Comparison of ENCODE assay signal across 19 mouse cellular contexts in genomic region chr5:15549606-15550005, GRCm38 (mm10). TPM values are rescaled to one million over a fixed set of nuclear protein-coding genes. Genes with fewer than 3 reads are reported as not detected.
DNase-seq lines count a peak whose midpoint lies in the region; ATAC-seq and TF ChIP-seq lines count a peak whose summit lies in the region.
"Not testable (repeated sequence)": the region's sequence is repeated elsewhere in the genome, so short reads cannot be mapped to it uniquely, and the experiment has no call there.
"Had no signal": no experiment of that assay in that cellular context is flagged by ENCODE, and none has a peak within 500 bp of the region (broad histone marks: within the 10 kb centered on the region; RNA-seq: fewer than 3 reads in every experiment).

No protein-coding gene starts in this region.

- ATAC-seq in intestine, postnatal 0 days = not testable (repeated sequence)

- TF ChIP-seq CTCF in MEL (IDR thresholded peaks at IDR 0.05 in 2 of 3, conservative IDR thresholded peaks at IDR 0.05 in 1 of 3; ENCODE audit: control insufficient read depth in 1 of 3, insufficient read depth in 1 of 3, low read depth in 2 of 3, low read length in 3 of 3, poor library complexity in 1 of 3, severe bottlenecking in 1 of 3) = peak in 2 of 3 experiments; percentile 24 to 28; a peak in 2 of 6 replicates
- TF ChIP-seq CTCF in gastrocnemius, adult 2 months (IDR thresholded peaks at IDR 0.05) = 0 out of 2 replicates have a peak, but pooled peaks have one; percentile 26
- TF ChIP-seq CTCF in intestine, postnatal 0 days (IDR thresholded peaks at IDR 0.05; ENCODE audit: low read depth) = peak; percentile 61
- TF ChIP-seq CTCF in layer of hippocampus, adult 2 months (conservative IDR thresholded peaks at IDR 0.05) = peak; percentile 59

- not testable (repeated sequence) for H3K9ac ChIP-seq in MEL (ENCODE audit: control insufficient read depth, low read depth, low read length, poor library complexity, severe bottlenecking); intestine, postnatal 0 days (ENCODE audit: low read depth, low read length)

- TF ChIP-seq EP300 in MEL (IDR thresholded peaks at IDR 0.05; ENCODE audit: low read depth in 1 of 2, low read length in 2 of 2) = not testable (repeated sequence)

- not testable (repeated sequence) for H3K4me1 ChIP-seq in MEL (ENCODE audit: control insufficient read depth in 1 of 2, insufficient read depth in 2 of 2, low read length in 2 of 2); intestine, postnatal 0 days (replicated peaks; ENCODE audit: control insufficient read depth, insufficient read depth, low read length)

- 16% methylated on average over 3 of the region's 3 CpGs for WGBS in intestine, postnatal 0 days

- TF ChIP-seq RAD21 in MEL (IDR thresholded peaks at IDR 0.05; ENCODE audit: low read depth, low read length) = not testable (repeated sequence)

- not testable (repeated sequence) for H3K9me3 ChIP-seq in MEL (replicated peaks; ENCODE audit: insufficient read depth, low read length); intestine, postnatal 0 days (ENCODE audit: control insufficient read depth)

- H3K36me3 ChIP-seq in MEL (ENCODE audit: control insufficient read depth in 1 of 2, insufficient read depth in 2 of 2, low read length in 2 of 2); intestine, postnatal 0 days (ENCODE audit: control insufficient read depth, insufficient read depth): not testable (repeated sequence)

- not testable (repeated sequence) for H3K79me2 ChIP-seq in MEL (ENCODE audit: control insufficient read depth, insufficient read depth, low read length, poor library complexity)

- H3K4me2 ChIP-seq in intestine, postnatal 0 days (replicated peaks; ENCODE audit: low read depth) = not testable (repeated sequence)

- H3K27me3 ChIP-seq in MEL (ENCODE audit: control insufficient read depth in 1 of 2, insufficient read depth in 2 of 2, low read length in 2 of 2); intestine, postnatal 0 days (replicated peaks; ENCODE audit: control insufficient read depth, insufficient read depth, low read length): not testable (repeated sequence)

- peak; percentile 11 for DNase-seq in MEL (ENCODE audit: low read depth, low spot score)
- peak; percentile 15 to 30 for DNase-seq in cerebellum, postnatal 14 days
- not testable (repeated sequence) for DNase-seq in gastrocnemius, adult 2 months
- DNase-seq in layer of hippocampus, adult 2 months (ENCODE audit: low spot score in 2 of 2) = peak in 1 of 2 experiments; percentile 27
- peak; percentile 18 for DNase-seq in lung, postnatal 10 days
- DNase-seq in retina, postnatal 1 day = peak; percentile 24

- not testable (repeated sequence) for H3K27ac ChIP-seq in MEL (ENCODE audit: control insufficient read depth, low read depth, low read length); gastrocnemius, adult 2 months; intestine, postnatal 0 days (ENCODE audit: low read depth, low read length); layer of hippocampus, adult 2 months

- TF ChIP-seq POLR2A in MEL (IDR thresholded peaks at IDR 0.05; ENCODE audit: control insufficient read depth in 1 of 2, insufficient read depth in 1 of 2, low read depth in 1 of 2, low read length in 2 of 2, poor library complexity in 1 of 2) = not testable (repeated sequence)

- not testable (repeated sequence) for H3K4me3 ChIP-seq in MEL (ENCODE audit: control insufficient read depth in 1 of 2, insufficient read depth in 1 of 2, low read depth in 2 of 2, low read length in 2 of 2); gastrocnemius, adult 2 months; intestine, postnatal 0 days (ENCODE audit: low read depth, low read length); layer of hippocampus, adult 2 months

- intact Hi-C loops in gastrocnemius, adult 2 months (cut with DNase I) = not testable (repeated sequence)

TF ChIP-seq in MEL, 35 proteins besides CTCF, POLR2A, EP300 and RAD21:
- 0 out of 2 replicates have a peak, but pooled peaks have one; percentile 2 for TF ChIP-seq SMC3 (IDR thresholded peaks at IDR 0.05; ENCODE audit: low read depth, low read length)

RNA-seq across cellular contexts. Expression of gene Gm21190, which starts 20.6 kb away (rescaled TPM):
- not detected in 2 replicates for total RNA-seq in MEL (2012; rRNA removed)
- not detected for polyA plus RNA-seq in MEL (2012; ENCODE audit: insufficient read depth in 1 of 2, insufficient read length in 2 of 2, low read depth in 1 of 2, low replicate concordance in 2 of 2, missing spikeins in 1 of 2)
- total RNA-seq in gastrocnemius, adult 2 months (2021) = not detected
- not detected in 2 replicates for polyA plus RNA-seq in intestine, postnatal 0 days (2015; fragmentation: Nextera tagmentation; extraction: Ambion mirVana)
- not detected for total RNA-seq in layer of hippocampus, adult 2 months (2021)
- total RNA-seq: adrenal gland, adult 8-10 months; heart, postnatal 36 days; left cerebral cortex, adult 8-10 months; neutrophil, adult 5-6 weeks had no signal
- polyA plus RNA-seq: CD4-positive, CD25-positive, alpha-beta regulatory T cell, adult 4 months; forebrain, embryonic 13.5 days; gonadal fat pad, adult 2 months; heart, embryonic 12.5 days; limb, embryonic 11.5 days; liver, embryonic 15.5 days; macrophage; midbrain, embryonic 13.5 days had no signal

RNA-seq across cellular contexts. Expression of gene Gm21083, which starts 27.5 kb away (rescaled TPM):
- not detected in 2 replicates for total RNA-seq in MEL (2012; rRNA removed)
- polyA plus RNA-seq in MEL (2012; ENCODE audit: insufficient read depth in 1 of 2, insufficient read length in 2 of 2, low read depth in 1 of 2, low replicate concordance in 2 of 2, missing spikeins in 1 of 2) = not detected
- not detected for total RNA-seq in gastrocnemius, adult 2 months (2021)
- polyA plus RNA-seq in intestine, postnatal 0 days (2015; fragmentation: Nextera tagmentation; extraction: Ambion mirVana) = not detected in 2 replicates
- not detected for total RNA-seq in layer of hippocampus, adult 2 months (2021)
- total RNA-seq: adrenal gland, adult 8-10 months; heart, postnatal 36 days; left cerebral cortex, adult 8-10 months; neutrophil, adult 5-6 weeks had no signal
- polyA plus RNA-seq: CD4-positive, CD25-positive, alpha-beta regulatory T cell, adult 4 months; forebrain, embryonic 13.5 days; gonadal fat pad, adult 2 months; limb, embryonic 11.5 days; liver, embryonic 15.5 days; macrophage; midbrain, embryonic 13.5 days had no signal
